Mouse (Mus musculus) gastrocnemius, adult 8-10 months (tissue): Measurements from ENCODE around the gene Cela3b. TPM values are rescaled to one million over a fixed set of nuclear protein-coding genes. Genes with fewer than 3 reads are reported as not detected.
"Not testable (repeated sequence)": the region's sequence is repeated elsewhere in the genome, so short reads cannot be mapped to it uniquely, and the experiment has no call there.

Experiments used
- DNase-seq, 2 experiments: peaks; one replicate each; pipeline ENCODE4 v3.0.0; 2022; ENCODE audit warnings: low spot score in 2 of 2
- total RNA-seq, 4 experiments: library from RNA; stranded (reverse); gene quantifications; 2 replicates each; pipeline ENCODE4 v1.2.4; 2022

Cela3b gene
- total RNA-seq, 4 experiments from 2014 or later = not detected

DNA sequence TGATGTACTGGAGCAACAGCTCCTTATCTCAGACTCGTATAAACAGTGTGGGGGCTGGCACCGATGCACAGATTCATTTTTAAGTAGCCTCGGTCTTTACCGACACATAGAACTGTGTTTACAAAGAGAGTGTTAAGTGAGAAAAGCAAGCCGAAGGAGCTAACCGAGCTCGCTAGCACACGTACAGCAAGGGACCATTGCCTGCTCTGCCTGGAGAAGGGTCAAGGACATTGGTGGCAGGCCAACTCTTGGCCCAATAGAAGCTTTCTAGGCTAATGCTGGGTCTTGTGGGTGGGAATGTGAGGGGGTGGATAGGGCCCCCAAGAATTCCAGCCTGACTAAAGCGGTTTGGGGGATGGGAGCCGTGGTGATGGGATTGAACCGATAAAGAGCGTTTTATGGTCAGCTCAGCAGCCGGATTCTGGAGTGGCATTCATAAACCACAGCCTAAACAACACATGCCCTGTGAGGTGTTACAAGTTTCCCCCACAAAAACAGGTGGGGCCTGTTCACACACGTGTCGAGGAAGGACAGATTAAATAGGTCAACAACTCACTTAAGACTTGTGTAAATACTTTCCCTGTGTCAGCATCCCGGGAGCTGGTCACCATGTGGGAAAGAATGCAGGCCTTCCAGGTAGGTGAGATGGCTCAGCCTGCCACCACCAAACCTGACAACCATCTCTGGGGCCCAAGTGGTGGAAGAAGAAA lies 31.8 kb upstream of the Cela3b start:
- no peak for DNase-seq

DNA sequence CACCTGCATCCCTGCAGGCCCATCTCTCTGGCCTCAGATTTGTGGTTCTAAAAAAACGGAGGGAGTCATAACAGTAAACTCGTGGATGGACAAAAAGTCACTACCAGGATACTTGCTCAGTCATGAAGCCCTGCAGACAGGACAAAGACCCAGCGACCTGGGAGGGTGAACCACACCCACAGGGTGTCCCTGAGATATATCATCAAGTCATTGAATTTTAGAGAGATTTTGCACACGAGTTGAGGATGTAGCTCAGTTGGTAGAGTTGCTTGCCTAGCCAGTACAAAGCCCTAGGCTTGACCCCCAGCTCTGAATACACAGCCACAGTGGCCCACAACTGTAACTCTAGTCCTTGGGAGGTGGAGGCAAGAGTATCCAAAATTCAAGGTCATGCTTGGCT lies 30.9 kb upstream of the Cela3b start:
- no peak for DNase-seq

DNA sequence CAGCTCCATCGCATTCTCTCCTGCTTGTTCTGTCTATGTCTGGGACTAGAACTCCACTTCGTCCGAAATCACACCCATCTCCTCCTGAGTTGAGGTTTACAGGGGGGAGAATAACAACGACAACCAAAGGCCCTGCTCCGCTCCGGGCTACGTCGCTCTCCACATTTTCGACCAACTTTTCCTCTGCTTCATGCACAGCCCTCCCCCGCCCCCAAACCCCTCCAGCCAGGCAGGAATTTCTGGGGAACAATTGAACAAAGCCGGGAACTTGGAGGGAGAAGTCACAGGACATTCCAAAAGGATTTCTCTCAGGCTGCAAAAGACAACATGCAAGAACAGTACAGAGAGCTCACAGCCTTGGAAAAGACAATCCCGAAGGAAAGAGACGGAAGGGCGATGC lies 30.3 kb upstream of the Cela3b start:
- no peak for DNase-seq

DNA sequence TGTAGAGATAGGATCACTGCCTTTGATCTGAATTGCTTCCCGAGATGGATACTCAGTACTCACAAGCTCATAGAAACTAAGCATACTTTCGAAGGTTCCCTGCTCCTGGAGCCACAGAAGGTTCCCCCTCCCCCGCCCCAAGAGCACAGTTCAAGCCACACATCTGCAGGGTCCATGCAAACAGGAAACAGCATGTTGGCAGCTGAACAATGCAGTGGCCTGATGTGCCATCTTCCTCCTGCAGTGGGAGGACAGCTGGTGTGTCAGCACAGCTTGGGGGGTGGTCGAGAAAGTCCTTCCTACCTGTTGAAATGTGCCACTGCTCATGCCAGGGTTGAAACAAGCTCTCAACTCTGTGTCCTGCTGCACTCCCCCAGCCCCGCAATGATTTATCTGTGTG lies 28.5 kb upstream of the Cela3b start:
- DNase-seq = no peak

DNA sequence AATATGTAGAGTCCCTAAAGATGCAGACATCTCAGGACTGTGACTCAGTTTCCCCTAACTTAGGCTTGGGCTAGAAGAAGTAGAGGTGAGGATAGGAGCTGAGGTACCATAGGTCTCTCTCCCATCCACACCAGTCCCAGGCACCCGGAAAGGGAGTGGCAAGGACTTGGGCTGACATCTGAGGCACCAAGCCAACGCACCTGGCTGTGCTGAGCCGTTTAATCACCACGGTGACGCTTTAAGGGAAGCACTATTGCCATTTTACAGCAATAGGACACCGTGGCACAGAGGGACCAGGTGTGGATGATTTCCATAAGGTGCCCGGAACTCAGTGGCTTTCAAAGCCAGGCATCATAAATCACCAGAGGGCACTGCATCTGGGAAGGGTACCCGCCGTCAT lies 28.0 kb upstream of the Cela3b start:
- DNase-seq = no peak

DNA sequence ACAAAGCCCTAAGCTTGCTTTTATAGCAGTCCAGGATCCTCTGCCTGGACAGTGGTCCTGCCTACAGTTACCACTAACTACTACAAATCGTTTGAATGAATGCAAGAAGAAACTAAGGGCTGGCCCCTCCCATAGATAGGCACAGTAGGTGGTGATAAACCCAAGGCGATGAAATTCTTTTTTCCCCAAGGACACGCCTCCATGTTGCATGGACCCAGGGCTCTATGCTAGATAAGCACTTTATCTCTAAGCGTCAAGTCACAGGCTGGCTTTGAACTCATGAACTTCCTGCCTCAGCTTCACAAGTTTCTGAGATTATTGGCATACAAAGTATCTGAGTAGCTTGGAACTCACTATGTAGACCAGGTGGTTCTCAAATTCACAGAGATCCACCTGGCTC lies 27.0 kb upstream of the Cela3b start:
- no peak for DNase-seq

DNA sequence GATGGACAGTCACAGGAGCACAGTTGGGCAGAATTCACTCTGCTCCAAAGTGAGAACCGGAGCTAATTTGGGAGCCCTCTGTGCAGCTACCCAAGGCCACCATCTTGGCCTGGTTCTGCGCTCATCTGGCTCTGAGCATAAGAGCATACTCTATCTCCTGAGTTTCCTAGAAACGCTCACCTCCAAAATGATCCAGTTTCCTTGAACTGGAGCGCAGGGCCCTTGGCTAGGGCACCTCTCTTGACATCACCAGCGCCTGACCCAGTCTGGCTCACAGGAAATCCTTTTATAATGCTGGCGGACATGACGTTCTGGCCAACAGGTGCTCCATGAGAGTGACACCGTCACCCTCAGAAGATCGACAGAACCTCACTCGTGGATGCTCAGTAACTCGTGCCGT lies 26.2 kb upstream of the Cela3b start:
- peak; percentile 63 for DNase-seq

DNA sequence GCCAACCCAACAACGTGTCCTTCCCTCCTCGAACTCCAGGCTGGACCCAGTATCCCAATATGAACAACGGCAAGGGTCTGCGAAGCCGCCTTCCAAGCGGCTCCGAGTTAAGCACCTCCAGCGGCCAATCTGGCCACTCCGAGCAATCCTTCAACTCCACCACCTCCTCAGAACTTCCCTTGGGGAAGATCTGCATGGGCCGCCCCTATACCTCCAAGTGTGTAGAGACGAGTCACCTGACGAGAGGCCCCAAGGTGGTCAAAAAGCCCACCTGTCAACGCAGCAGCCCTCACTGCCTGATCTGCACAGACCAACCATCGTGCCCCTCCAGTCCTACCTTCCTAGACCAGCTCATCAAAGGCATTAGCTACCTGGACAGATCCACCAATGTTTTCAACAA lies 24.2 kb upstream of the Cela3b start:
- DNase-seq = no peak

DNA sequence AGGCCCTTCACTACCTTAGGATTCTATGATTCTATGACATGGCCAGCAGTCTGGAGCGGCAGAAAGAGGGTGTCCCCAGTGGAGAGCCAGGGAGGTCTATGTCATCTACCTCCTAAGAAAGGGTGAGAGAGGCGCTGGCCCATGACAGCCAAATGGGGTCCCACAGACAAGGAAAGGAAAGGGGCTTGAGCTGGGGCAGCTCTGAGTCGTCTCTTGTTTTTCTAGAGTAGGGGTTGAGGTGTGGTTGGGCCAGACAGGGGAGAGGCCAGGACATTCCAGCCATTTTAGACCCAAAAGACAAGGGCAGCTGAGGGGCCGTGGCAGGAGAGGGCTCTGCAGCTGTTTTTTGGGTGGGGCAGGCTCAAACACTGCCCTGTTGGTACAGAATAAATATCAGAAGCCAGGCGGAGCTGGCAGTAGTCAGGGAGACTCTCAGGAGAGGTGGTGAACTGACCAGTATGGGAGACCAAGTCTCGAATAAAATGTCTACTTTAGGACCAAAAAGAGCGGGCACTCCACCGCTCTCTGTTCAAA lies 23.0 kb upstream of the Cela3b start, which contains the start of gene 1700013G24Rik:
Gene 1700013G24Rik (plus strand): TSS at position 51 of the 534 bp plus-strand sequence.
- DNase-seq = no peak

DNA sequence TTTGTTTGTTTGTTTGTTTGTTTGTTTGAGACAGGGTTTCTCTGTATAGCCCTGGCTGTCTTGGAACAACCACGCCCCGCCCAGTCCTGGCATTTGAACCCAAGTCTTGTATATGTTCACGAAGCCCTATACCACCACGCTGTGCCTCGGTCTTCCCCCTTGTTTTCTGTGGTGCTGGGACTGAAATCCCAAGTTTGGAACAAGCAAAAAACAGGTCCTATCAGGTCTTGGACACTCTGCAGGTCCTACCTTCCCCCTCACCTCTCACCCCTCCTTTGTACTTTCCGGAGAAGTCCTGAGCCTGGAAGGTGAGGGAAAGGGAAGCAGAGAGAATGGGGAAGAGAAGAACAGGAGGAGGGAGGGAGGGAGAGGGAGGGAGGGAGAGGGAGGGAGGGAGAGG lies 21.9 kb upstream of the Cela3b start:
- no peak for DNase-seq

DNA sequence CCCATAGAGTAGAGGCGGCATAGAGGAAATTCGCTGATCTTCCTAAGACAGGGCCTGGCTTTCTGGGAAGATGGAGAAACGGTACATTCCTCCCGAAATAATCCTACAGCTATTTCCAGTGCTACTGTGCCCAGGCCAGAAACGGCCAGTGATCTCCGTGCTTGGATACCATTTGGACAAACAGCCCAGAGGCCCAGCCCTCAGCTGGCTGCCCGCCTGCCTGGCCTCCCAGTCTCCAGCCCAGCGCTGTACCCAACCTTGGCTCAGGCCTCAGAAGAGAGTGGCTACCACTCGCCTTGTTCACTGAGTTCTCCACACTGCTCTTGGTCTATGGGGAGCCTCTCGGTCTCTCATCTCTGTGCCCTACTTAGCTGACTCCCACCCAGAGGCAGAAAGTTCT lies 19.4 kb upstream of the Cela3b start:
- DNase-seq = peak; percentile 45 to 68

DNA sequence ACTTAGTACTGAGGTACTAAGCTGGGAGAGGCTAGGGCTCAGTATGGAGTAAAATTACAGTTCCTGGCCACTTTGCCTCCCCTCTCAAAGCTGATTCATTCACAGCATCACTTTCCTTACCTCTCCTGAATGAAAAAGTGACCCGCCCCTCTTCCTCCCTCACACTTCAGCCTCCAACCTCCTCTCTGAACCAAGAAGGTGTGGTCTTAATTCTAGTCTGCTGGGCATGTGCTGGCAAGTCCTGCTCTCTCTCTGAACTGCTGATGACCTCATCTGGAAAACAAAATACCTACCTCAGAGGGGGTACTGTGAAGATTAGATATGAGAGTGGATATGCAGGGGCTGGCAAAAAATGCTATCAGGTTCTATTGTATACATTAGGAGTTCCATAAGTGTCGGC lies 18.8 kb upstream of the Cela3b start:
- no peak for DNase-seq

DNA sequence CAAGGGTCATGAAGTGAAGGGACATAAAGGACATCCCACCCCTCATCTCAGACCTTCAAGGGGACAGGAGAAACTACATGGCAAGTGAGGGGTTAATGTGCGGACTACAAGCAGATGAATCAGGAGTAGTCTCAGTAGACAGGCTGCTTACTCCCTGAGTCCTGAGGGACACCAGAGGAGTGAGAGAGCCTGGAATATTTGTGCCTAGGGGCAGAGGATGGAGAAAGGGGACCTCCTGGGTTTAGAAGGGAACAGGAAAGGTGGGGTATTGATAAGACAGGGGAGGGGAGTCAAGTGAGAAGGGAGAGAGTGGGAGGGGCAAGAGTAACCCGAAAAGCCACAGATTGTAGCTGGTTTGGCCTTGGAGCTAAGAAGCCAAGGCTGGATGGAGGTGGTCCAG lies 18.3 kb upstream of the Cela3b start:
- DNase-seq = no peak

DNA sequence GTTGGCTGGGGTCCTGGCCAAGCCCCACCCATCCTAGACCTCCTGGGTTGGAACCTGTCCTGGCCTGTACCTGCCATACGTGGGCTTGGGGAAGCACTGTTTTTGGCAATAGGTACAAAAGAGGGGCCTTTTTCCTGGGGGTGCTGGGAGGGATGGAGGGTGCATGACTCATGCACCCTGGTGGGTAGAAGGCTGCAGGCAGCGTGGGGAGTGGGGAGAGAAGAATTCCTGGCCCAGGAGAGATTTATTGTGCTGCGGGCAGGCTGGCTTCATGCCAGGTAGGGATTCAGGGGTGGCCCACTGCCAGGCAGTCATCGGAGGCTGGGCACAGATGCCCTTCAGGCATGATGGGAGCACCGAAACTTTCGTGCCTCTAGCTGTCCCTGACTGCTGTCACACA lies 17.9 kb upstream of the Cela3b start:
- no peak for DNase-seq

DNA sequence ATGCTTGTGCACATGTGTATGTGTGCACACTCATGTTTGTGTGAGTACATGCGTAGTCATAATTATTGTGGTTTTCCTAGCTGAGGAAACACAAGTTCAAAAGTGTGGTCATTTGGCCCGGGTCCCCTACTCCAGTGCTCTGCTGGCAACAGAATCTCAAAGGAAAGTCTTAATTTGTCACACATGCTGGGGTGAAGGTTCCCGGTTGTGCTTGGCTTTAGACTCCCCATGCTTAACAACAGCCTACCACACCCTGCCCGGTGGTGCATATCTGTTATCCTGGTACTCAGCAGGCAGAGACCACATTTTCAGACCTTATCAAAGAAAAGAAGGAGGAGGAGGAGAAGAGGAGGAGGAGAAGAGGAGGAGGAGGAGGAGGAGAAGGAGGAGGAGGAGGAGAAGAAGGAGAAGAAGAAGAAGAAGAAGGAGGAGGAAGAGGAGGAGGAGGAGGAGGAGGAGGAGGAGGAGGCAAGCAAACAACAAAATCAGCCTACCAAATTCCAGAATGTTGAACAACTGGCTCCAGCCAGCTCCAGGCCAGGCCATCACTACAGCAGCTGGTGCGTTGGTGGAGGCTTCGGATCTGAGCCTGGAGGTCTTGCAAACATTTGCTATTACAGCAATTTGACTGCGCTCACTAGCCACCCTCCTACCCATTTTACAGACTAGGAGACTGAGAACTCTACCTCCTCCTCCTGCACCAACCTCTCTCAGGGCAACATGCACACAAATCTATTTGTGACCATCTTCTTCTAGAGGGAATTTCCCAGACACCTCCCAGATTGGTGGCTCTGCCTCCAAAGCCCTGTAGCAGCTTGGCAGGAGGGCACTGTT lies 17.2 kb upstream of the Cela3b start:
- DNase-seq = no peak

DNA sequence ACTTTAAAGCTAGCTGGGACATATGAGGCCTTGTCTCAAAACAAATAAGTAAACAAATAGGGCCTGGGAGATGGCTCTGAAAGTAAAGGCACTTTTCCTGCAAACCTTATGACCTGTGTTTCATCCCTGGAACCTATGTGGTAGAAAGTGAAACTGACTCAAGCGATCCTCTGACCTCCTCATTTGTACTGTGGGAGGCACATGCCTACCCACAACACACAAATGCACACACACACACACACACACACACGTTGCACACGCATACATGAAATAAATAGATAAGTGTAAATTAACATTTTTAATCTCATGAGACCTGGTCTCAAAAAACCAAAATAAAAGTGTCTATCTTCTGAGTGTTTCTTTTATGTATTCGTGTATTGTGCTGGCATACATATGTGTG lies 15.5 kb upstream of the Cela3b start:
- DNase-seq = no peak

DNA sequence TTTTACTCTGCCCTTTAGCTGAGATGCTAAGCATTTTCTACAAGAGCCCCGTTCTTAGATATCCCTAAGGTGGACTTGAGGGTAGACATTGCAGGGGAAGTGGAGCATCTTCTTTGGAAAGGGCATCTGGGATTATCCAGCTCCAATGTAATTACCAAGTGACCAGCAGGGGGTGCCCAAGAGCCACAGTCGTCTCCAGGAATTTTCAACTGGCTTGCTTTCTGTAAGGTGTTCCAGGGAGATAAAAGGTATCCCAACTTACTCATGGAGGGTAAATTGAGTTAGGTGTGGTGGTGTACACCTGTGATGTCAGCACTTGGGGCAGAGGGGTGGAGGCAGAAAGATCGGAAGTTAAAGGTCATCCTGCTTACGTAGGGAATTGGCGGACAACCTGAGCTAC lies 13.3 kb upstream of the Cela3b start:
- peak; percentile 55 to 57 for DNase-seq

DNA sequence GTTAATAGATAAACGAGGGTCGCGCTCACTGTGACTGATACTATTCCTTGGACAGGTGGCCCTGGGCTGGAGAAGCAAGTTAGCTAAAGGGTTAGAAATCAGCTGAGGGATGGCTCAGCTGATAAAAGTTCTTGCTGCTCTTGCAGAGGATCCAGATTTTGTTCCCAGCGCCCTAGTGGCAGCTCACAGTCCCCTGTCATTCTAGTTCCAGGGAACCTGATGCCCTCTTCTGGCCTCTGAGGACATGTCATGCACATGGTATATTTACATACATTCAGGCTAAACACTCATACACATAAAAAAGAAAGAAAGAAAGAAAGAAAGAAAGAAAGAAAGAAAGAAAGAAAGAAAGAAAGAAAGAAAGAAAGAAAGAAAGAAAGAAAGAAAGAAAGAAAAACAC lies 11.0 kb upstream of the Cela3b start:
- no peak for DNase-seq

DNA sequence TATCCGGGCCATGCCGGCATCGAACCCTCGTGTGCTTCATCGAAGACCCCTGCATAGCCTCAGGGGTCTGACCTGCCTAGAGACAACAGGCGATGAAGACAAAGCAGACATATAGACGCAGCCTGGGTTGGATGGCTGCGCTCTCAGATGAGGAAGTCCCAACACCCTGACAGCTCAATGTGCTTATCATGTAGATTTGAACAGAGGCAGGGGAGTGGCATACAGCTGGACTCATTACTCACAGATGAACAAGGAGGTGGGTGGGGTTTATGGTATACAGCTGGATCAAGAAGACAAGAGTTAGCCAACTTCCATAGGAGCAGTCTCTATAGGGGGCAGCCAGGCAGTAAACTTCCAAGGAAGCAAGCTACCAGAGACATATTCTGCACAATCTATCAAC lies 8.5 kb upstream of the Cela3b start:
- no peak for DNase-seq

DNA sequence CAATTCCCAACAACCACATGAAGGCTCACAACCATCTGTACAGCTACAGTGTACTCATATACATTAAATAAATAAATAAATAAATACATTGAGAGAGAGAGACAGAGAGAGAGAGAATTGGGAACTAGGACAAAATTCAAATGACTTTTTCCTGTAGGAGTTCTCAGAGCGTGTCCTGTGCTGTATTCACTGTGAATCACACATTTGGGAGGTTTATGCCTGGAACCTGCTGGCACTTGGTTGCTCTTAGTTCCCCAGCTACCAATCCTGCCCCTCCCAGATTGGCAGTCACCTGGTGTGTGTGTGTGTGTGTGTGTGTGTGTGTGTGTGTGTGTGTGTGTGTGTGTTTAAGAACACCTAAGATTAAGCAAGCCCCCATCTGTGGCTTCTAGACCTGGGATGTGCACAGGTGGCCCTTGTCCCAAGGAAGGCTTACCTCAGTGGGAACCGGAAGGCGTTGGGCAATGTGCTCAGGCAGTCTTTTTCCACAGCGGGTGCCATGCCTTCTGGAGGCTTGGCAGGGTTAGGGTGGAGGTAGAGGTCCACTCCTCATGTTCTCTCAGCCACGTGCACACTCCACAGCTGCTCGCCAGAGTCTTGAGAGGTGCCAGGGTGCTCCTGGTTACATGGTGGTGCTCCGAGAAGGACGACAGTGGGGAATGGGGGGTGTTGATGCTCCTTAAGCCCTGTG lies 6.8 kb upstream of the Cela3b start:
- no peak for DNase-seq

DNA sequence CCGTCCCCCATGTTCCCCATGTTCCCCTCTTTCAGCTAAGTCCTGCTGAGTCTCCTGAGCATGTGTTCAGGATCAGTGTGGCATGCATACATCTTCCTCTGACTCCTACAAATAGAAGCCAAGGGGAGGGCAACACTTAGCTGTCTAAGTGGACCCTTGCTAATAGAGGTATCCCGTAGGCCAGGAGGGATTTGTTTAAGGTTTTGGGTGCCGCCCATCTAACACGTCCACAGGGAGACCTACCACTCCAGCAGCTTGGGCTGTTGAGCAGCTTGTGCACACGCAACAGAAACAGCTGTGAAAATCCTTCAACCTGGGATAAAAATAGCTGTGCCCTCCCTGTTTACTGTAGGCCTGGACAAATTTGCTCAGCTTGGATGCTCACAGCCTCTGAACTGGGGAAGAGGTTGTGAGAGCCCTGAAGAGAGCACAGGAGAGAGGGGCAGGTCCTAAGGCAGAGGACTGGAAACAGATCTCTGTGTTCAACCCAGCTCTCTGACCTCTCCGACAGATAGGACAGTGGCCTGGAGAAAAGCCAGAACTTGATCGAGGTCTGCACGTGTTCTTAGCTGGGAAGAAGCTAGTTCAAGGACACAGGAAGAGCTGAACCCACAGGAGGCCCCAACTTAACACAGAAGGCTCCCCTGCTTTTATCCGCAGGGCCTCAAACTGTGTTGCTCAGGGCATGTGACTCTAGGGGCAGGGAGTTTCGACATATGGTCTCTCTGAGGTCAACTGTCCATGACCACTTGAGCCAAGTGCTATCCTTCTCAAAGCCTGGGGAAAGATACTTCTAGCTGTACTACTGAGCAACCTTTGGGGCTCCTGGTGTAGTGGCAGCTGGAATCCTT lies 2.6 kb upstream of the Cela3b start:
- DNase-seq = not testable (repeated sequence)
